Mouse (Mus musculus) hindbrain, embryonic 14.5 days (tissue): ENCODE results near the gene Gm8362. TPM values are rescaled to one million over a fixed set of nuclear protein-coding genes. Genes with fewer than 3 reads are reported as not detected.
"Not testable (repeated sequence)": the region's sequence is repeated elsewhere in the genome, so short reads cannot be mapped to it uniquely, and the experiment has no call there.

Experiments used
- ATAC-seq: fragments of 200-750 bp; cut with Nextera tagmentation; 2 replicates; pipeline ENCODE4 v1.8.0; 2017; ENCODE audit warnings: moderate number of reproducible peaks, mild to moderate bottlenecking, moderate TSS enrichment, moderate library complexity; ENCODE audit not compliant: low FRiP score
- DNase-seq: peaks from one replicate; pipeline ENCODE4 v3.0.0-alpha.2; 2015; ENCODE audit warnings: low spot score
- H3K27ac ChIP-seq: fragments of 300-500 bp; sonication (generic); 2 replicates; pipeline ENCODE4 v1.5.1; 2014; ENCODE audit warnings: mild to moderate bottlenecking, moderate library complexity
- H3K27me3 ChIP-seq: fragments of 300-500 bp; sonication (generic); 2 replicates; pipeline ENCODE4 v1.6.1; 2014; ENCODE audit warnings: mild to moderate bottlenecking, low read length, mixed read lengths; ENCODE audit not compliant: control insufficient read depth, insufficient read depth
- H3K36me3 ChIP-seq: fragments of 300-500 bp; sonication (generic); replicated peaks from 2 replicates; pipeline ENCODE4 v1.6.1; 2014; ENCODE audit not compliant: control insufficient read depth, insufficient read depth
- H3K4me1 ChIP-seq: fragments of 300-500 bp; sonication (generic); replicated peaks from 2 replicates; pipeline ENCODE4 v1.6.1; 2014; ENCODE audit warnings: antibody characterized with exemption, low read length, mixed read lengths; ENCODE audit not compliant: control insufficient read depth, insufficient read depth
- H3K4me2 ChIP-seq: fragments of 300-500 bp; sonication (generic); replicated peaks from 2 replicates; pipeline ENCODE4 v1.6.1; 2014; ENCODE audit warnings: mild to moderate bottlenecking, moderate library complexity
- H3K4me3 ChIP-seq: fragments of 300-500 bp; sonication (generic); replicated peaks from 2 replicates; pipeline ENCODE4 v1.5.1; 2014; ENCODE audit warnings: mild to moderate bottlenecking, low read length
- H3K9ac ChIP-seq: fragments of 300-500 bp; sonication (generic); 2 replicates; pipeline ENCODE4 v1.6.1; 2014
- H3K9me3 ChIP-seq: fragments of 300-500 bp; sonication (generic); 2 replicates; pipeline ENCODE4 v1.6.1; 2016; ENCODE audit warnings: low read length; ENCODE audit not compliant: control insufficient read depth
- WGBS: fragments of 180-500 bp; shearing (Covaris S2); extraction: QIAGEN DNeasy Blood & Tissue Kit; methylation state at CpG from one replicate; pipeline ENCODE4 v1.1.7; 2014; 5-methylcytosine and 5-hydroxymethylcytosine counted together
- polyA plus RNA-seq: library from polyadenylated mRNA; unstranded; fragments of >200 nt; fragmentation: Nextera tagmentation; extraction: Ambion mirVana; gene quantifications from 2 replicates; pipeline ENCODE4 v1.2.1, GENCODE M21; 2014

Gene Gm8362
- polyA plus RNA-seq = not detected in 2 replicates

GRCm38 (mm10) chr14:6774311-6774710 lies at the start of gene Gm8362:
Gm8362 (minus strand) TSS chr14:6774411.
- H3K4me2 ChIP-seq, H3K4me3 ChIP-seq, DNase-seq, H3K36me3 ChIP-seq, ATAC-seq, H3K9me3 ChIP-seq, H3K27me3 ChIP-seq, H3K9ac ChIP-seq, H3K27ac ChIP-seq, H3K4me1 ChIP-seq: not testable (repeated sequence)
- no CpG with 5 or more reads among the region's 1 CpGs for whole genome bisulfite sequencing

GRCm38 (mm10) chr14:6823297-6823696 lies 49.1 kb upstream of the Gm8362 start:
- not testable (repeated sequence) for H3K9me3 ChIP-seq, H3K36me3 ChIP-seq, H3K4me3 ChIP-seq, DNase-seq, H3K27me3 ChIP-seq, H3K27ac ChIP-seq, ATAC-seq, H3K4me1 ChIP-seq, H3K4me2 ChIP-seq, H3K9ac ChIP-seq
- WGBS = 89% methylated on average over 3 of the region's 3 CpGs

GRCm38 (mm10) chr14:6757231-6757536 lies 17.0 kb downstream of the Gm8362 start:
- not testable (repeated sequence) for H3K4me1 ChIP-seq, H3K27me3 ChIP-seq, H3K9me3 ChIP-seq, H3K27ac ChIP-seq, ATAC-seq, DNase-seq, H3K36me3 ChIP-seq
- H3K4me2 ChIP-seq = peak overlapping the region; percentile 39
- peak overlapping the region; percentile 39 for H3K4me3 ChIP-seq
- WGBS = 0% methylated on average over 3 of the region's 13 CpGs
- H3K9ac ChIP-seq = 0 out of 2 replicates have a peak overlapping the region, but pooled peaks have one; percentile 58

- Histone ChIP-seq H3K4me2 (peak overlapping the region; percentile 47), H3K27ac (peak overlapping the region; percentile 32; the same call in 1 of the 2 replicates), H3K9ac (peak overlapping the region; percentile 58), H3K4me3 (peak overlapping the region; percentile 39)
- not testable (repeated sequence) for H3K4me1 ChIP-seq, H3K27me3 ChIP-seq, ATAC-seq, H3K36me3 ChIP-seq, H3K9me3 ChIP-seq
- 3% methylated on average over 9 of the region's 67 CpGs for WGBS
- DNase-seq = peak; percentile 22
Observed at GRCm38 (mm10) chr14:6756384-6757230, 17.6 kb downstream of the Gm8362 start.

- not testable (repeated sequence) for DNase-seq, H3K4me1 ChIP-seq, ATAC-seq, H3K9ac ChIP-seq, H3K9me3 ChIP-seq, H3K27ac ChIP-seq, H3K36me3 ChIP-seq, H3K27me3 ChIP-seq, H3K4me3 ChIP-seq, H3K4me2 ChIP-seq
- no CpG with 5 or more reads among the region's 2 CpGs for WGBS
Observed at GRCm38 (mm10) chr14:6742232-6742631, 32.0 kb downstream of the Gm8362 start, which contains the start of gene Gm3636. Gm3636 (minus strand) TSS chr14:6742332.

- H3K9ac ChIP-seq, DNase-seq, H3K4me2 ChIP-seq, H3K4me3 ChIP-seq, H3K27me3 ChIP-seq, H3K4me1 ChIP-seq, H3K9me3 ChIP-seq, ATAC-seq, H3K27ac ChIP-seq, H3K36me3 ChIP-seq: not testable (repeated sequence)
- no CpG with 5 or more reads among the region's 2 CpGs for WGBS
Observed at GRCm38 (mm10) chr14:6720151-6720550, 54.1 kb downstream of the Gm8362 start, which contains the start of gene Gm8050. Gm8050 (minus strand) TSS chr14:6720251.

Other genes with a start within 250 kb of the Gm8362 start
- gene Gm8356, start 237.1 kb downstream of the Gm8362 start, polyA plus RNA-seq = not detected in 2 replicates
- gene Gm3629, start 183.8 kb downstream of the Gm8362 start, polyA plus RNA-seq = 0.30 and 0.52 TPM in 2 replicates
- gene Gm3460, start 152.0 kb downstream of the Gm8362 start, polyA plus RNA-seq = not detected in 2 replicates
- not detected in 2 replicates for gene Gm10251, start 90.2 kb downstream of the Gm8362 start, polyA plus RNA-seq
- 0.23 TPM in 1 of 2 replicates, not detected in the other for gene Gm8050, start 54.2 kb downstream of the Gm8362 start, polyA plus RNA-seq
- gene Gm3636, start 32.1 kb downstream of the Gm8362 start, polyA plus RNA-seq = 16.9 and 18.9 TPM in 2 replicates
- not detected in 2 replicates for gene Gm3642, start 65.9 kb upstream of the Gm8362 start, polyA plus RNA-seq
- 11.7 and 13.4 TPM in 2 replicates for gene Gm3667, start 115.6 kb upstream of the Gm8362 start, polyA plus RNA-seq
- not detected in 2 replicates for gene Gm6356, start 199.4 kb upstream of the Gm8362 start, polyA plus RNA-seq